Mouse (Mus musculus) CH12.LX (cell line): ENCODE results near the gene Stk40. TPM values are rescaled to one million over a fixed set of nuclear protein-coding genes. Genes with fewer than 3 reads are reported as not detected.
"Not testable (repeated sequence)": the region's sequence is repeated elsewhere in the genome, so short reads cannot be mapped to it uniquely, and the experiment has no call there.

Experiments
- DNase-seq: peaks from one replicate; pipeline ENCODE4 v3.0.0-alpha.2; 2013; ENCODE audit errors: extremely low read depth
- H3K27ac ChIP-seq: 2 replicates; pipeline ENCODE4 v1.5.1; 2012; ENCODE audit warnings: low read depth, mild to moderate bottlenecking, control low read depth, moderate library complexity; ENCODE audit not compliant: insufficient read depth
- H3K27me3 ChIP-seq: replicated peaks from 2 replicates; pipeline ENCODE3; 2012; ENCODE audit warnings: inconsistent platforms
- H3K36me3 ChIP-seq, 2 experiments: replicated peaks in 1 of 2; 2 replicates each; pipeline versions ENCODE3 to v1.6.1; 2012; ENCODE audit warnings: inconsistent platforms in 1 of 2, low read length in 1 of 2, mild to moderate bottlenecking in 1 of 2, mixed read lengths in 1 of 2, moderate library complexity in 1 of 2; ENCODE audit not compliant: control insufficient read depth in 1 of 2, insufficient read depth in 1 of 2
- H3K4me1 ChIP-seq, 2 experiments: 2 replicates each; pipeline ENCODE4 v1.6.1; 2012; ENCODE audit warnings: inconsistent platforms in 1 of 2, moderate library complexity in 1 of 2; ENCODE audit not compliant: insufficient read depth in 2 of 2, control insufficient read depth in 1 of 2
- H3K4me2 ChIP-seq: 2 replicates; pipeline ENCODE4 v1.6.1; 2012; ENCODE audit warnings: low read depth, mild to moderate bottlenecking, control low read depth; ENCODE audit not compliant: poor library complexity, insufficient read depth, severe bottlenecking
- H3K4me3 ChIP-seq, 3 experiments: fragments of 150-350 bp in 1 of 3; sonication (generic) in 1 of 3; replicated peaks in 1 of 3; 2 replicates each; pipeline versions ENCODE3 to v1.5.1; 2011 to 2012; ENCODE audit warnings: low read depth in 2 of 3, low read length in 2 of 3, mild to moderate bottlenecking in 2 of 3, moderate library complexity in 2 of 3, control low read depth in 1 of 3, improper control_type of control experiment in 1 of 3, inconsistent platforms in 1 of 3, mixed read lengths in 1 of 3; ENCODE audit not compliant: poor library complexity in 1 of 3
- H3K79me2 ChIP-seq: replicated peaks from 2 replicates; pipeline ENCODE4 v1.6.1; 2012; ENCODE audit warnings: mild to moderate bottlenecking, moderate library complexity; ENCODE audit not compliant: control insufficient read depth, poor library complexity, insufficient read depth, severe bottlenecking; ENCODE audit errors: extremely low read depth
- H3K9ac ChIP-seq: 2 replicates; pipeline ENCODE4 v1.6.1; 2012; ENCODE audit warnings: low read depth, mild to moderate bottlenecking, control low read depth, moderate library complexity; ENCODE audit not compliant: insufficient read depth
- H3K9me3 ChIP-seq: replicated peaks from 2 replicates; pipeline ENCODE3; 2012; ENCODE audit warnings: low read length, inconsistent platforms, mixed read lengths
- BHLHE40 ChIP-seq: IDR thresholded peaks from 2 replicates; pipeline ENCODE4 v1.6.1; 2011; ENCODE audit warnings: mild to moderate bottlenecking, low read depth, low read length, improper control_type of control experiment
- CHD1 ChIP-seq: IDR thresholded peaks from 2 replicates; pipeline ENCODE4 v1.6.1; 2012; ENCODE audit warnings: low read depth, low read length, improper control_type of control experiment, inconsistent platforms
- ELF1 ChIP-seq: IDR thresholded peaks from 2 replicates; pipeline ENCODE4 v1.6.1; 2014; ENCODE audit warnings: low read depth, mild to moderate bottlenecking, inconsistent platforms, low read length, improper control_type of control experiment
- GABPA ChIP-seq: IDR thresholded peaks from 2 replicates; pipeline ENCODE4 v1.6.1; 2012; ENCODE audit warnings: low read depth, low read length, improper control_type of control experiment, inconsistent platforms; ENCODE audit not compliant: insufficient replicate concordance
- HCFC1 ChIP-seq: IDR thresholded peaks from 2 replicates; pipeline ENCODE4 v1.6.1; 2012; ENCODE audit warnings: low read depth, mild to moderate bottlenecking, inconsistent platforms, low read length, improper control_type of control experiment
- JUND ChIP-seq: conservative IDR thresholded peaks from 2 replicates; pipeline ENCODE4 v1.6.1; 2011; ENCODE audit warnings: low read depth, low read length, improper control_type of control experiment
- MAX ChIP-seq: IDR thresholded peaks from 2 replicates; pipeline ENCODE4 v1.6.1; 2011; ENCODE audit warnings: low read length, improper control_type of control experiment
- MEF2A ChIP-seq: IDR thresholded peaks from 2 replicates; pipeline ENCODE4 v1.6.1; 2014; ENCODE audit warnings: low read depth, mild to moderate bottlenecking, inconsistent platforms, low read length, improper control_type of control experiment, borderline replicate concordance
- NELFE ChIP-seq: IDR thresholded peaks from 2 replicates; pipeline ENCODE4 v1.6.1; 2011; ENCODE audit warnings: low read depth, low read length, improper control_type of control experiment
- NRF1 ChIP-seq: IDR thresholded peaks from 2 replicates; pipeline ENCODE4 v1.6.1; 2014; ENCODE audit warnings: low read depth, mild to moderate bottlenecking, inconsistent platforms, low read length, improper control_type of control experiment, moderate library complexity
- PAX5 ChIP-seq: IDR thresholded peaks from 2 replicates; pipeline ENCODE4 v1.6.1; 2012; ENCODE audit warnings: low read length, inconsistent platforms, mixed read lengths
- RAD21 ChIP-seq: IDR thresholded peaks from 2 replicates; pipeline ENCODE4 v1.6.1; 2011; ENCODE audit warnings: low read depth, mild to moderate bottlenecking, low read length, improper control_type of control experiment, moderate library complexity
- RCOR1 ChIP-seq: conservative IDR thresholded peaks from 2 replicates; pipeline ENCODE4 v1.6.1; 2012; ENCODE audit warnings: low read depth, mild to moderate bottlenecking, inconsistent platforms, low read length, improper control_type of control experiment
- TBP ChIP-seq: conservative IDR thresholded peaks from 2 replicates; pipeline ENCODE4 v1.6.1; 2011; ENCODE audit warnings: low read depth, low read length, improper control_type of control experiment
- USF1 ChIP-seq: IDR thresholded peaks from 2 replicates; pipeline ENCODE4 v1.6.1; 2014; ENCODE audit warnings: low read depth, mild to moderate bottlenecking, inconsistent platforms, low read length, improper control_type of control experiment
- ZC3H11A ChIP-seq: IDR thresholded peaks from 2 replicates; pipeline ENCODE4 v1.6.1; 2012; ENCODE audit warnings: low read depth, mild to moderate bottlenecking, inconsistent platforms, low read length, improper control_type of control experiment
- ZNF384 ChIP-seq: IDR thresholded peaks from 2 replicates; pipeline ENCODE4 v1.6.1; 2012; ENCODE audit warnings: low read depth, low read length, improper control_type of control experiment, inconsistent platforms
- dilution Hi-C: fragments of 300-500 bp; cut with MboI; formaldehyde crosslinking; loops from 2 replicates; pipeline ENCODE4 v1.14.3; 2020; ENCODE audit warnings: low sequenced_read_pairs; ENCODE audit not compliant: extremely low pct_unique_long_range_greater_than_20kb, extremely low pct_ligation_motif_present
- in situ Hi-C: fragments of 300-500 bp; cut with MboI; formaldehyde crosslinking; loops from 3 replicates; pipeline ENCODE4 v1.14.3; 2019; ENCODE audit warnings: low sequenced_read_pairs, low pct_ligation_motif_present, low pct_unique_long_range_greater_than_20kb, mixed read lengths
- polyA plus RNA-seq: library from polyadenylated mRNA; unstranded; fragments of >175 nt; gene quantifications from 2 replicates; pipeline ENCODE4 v1.2.1, GENCODE M21; 2012; ENCODE audit warnings: low read depth; ENCODE audit not compliant: insufficient read length
- total RNA-seq, 2 experiments: library from RNA; depleted of rRNA; stranded (reverse); fragments of 300-350 nt in 1 of 2; fragments of >200 nt in 1 of 2; gene quantifications; 2 replicates each; pipeline ENCODE4 v1.2.3; 2012 to 2014

Stk40 gene
- total and polyA plus RNA-seq, 3 experiments: 8.6 to 33.0 (median 16.4) TPM

- H3K36me3 ChIP-seq: peaks cover 71 to 91% of the 10 kb centered on the region in 2 experiments
- no peak for DNase-seq
- peaks cover 0 to 8% of the 10 kb centered on the region in 2 experiments; a peak in 2 of 4 replicates for H3K4me1 ChIP-seq
- in situ Hi-C loops: no loop called here
- H3K27ac ChIP-seq: no peak overlapping the region
- no peak overlapping the region for H3K9ac ChIP-seq
- H3K79me2 ChIP-seq: peaks cover 5% of the 10 kb centered on the region; the same call in 1 of the 2 replicates
- no peak overlapping the region for H3K4me3 ChIP-seq
- dilution Hi-C loops: no loop called here
- no peak overlapping the region for H3K4me2 ChIP-seq
- no peak for TF ChIP-seq GABPA
- TF ChIP-seq HCFC1: no peak
- TF ChIP-seq NRF1: no peak
- TF ChIP-seq RAD21: no peak
- TF ChIP-seq JUND: no peak
- TF ChIP-seq ELF1: no peak
- no peak for TF ChIP-seq MAX
- TF ChIP-seq ZNF384: no peak
- TF ChIP-seq ZC3H11A: no peak
- TF ChIP-seq MEF2A: no peak
- TF ChIP-seq USF1: no peak
- no peak for TF ChIP-seq TBP
- TF ChIP-seq RCOR1: no peak
- TF ChIP-seq PAX5: no peak
- no peak for TF ChIP-seq BHLHE40
- TF ChIP-seq NELFE: no peak
- no peak for TF ChIP-seq CHD1
- TF ChIP-seq, all 38 proteins: peak for 0
- Histone ChIP-seq H3K27me3 (no peaks in the 10 kb centered on the region), H3K9me3 (no peaks in the 10 kb centered on the region)
These were observed 70.0 kb downstream of the Stk40 start for GRCm38 (mm10) chr4:126173800-126174199.

GRCm38 (mm10) chr4:126175980-126176379 lies 72.2 kb downstream of the Stk40 start:
- H3K27ac ChIP-seq, H3K4me2 ChIP-seq, H3K9me3 ChIP-seq, in situ Hi-C loops, dilution Hi-C loops, DNase-seq, H3K9ac ChIP-seq, H3K4me3 ChIP-seq, H3K27me3 ChIP-seq, H3K4me1 ChIP-seq: not testable (repeated sequence)
- H3K36me3 ChIP-seq: peaks cover 71 to 92% of the 10 kb centered on the region in 2 experiments
- peaks cover 21% of the 10 kb centered on the region for H3K79me2 ChIP-seq
